Mouse (Mus musculus): ENCODE data around the gene Pwwp2a. TPM values are rescaled to one million over a fixed set of nuclear protein-coding genes. Genes with fewer than 3 reads are reported as not detected.

Gene Pwwp2a
- polyA plus RNA-seq, 1 experiment from 2014 or later = 41.2 TPM

DNA sequence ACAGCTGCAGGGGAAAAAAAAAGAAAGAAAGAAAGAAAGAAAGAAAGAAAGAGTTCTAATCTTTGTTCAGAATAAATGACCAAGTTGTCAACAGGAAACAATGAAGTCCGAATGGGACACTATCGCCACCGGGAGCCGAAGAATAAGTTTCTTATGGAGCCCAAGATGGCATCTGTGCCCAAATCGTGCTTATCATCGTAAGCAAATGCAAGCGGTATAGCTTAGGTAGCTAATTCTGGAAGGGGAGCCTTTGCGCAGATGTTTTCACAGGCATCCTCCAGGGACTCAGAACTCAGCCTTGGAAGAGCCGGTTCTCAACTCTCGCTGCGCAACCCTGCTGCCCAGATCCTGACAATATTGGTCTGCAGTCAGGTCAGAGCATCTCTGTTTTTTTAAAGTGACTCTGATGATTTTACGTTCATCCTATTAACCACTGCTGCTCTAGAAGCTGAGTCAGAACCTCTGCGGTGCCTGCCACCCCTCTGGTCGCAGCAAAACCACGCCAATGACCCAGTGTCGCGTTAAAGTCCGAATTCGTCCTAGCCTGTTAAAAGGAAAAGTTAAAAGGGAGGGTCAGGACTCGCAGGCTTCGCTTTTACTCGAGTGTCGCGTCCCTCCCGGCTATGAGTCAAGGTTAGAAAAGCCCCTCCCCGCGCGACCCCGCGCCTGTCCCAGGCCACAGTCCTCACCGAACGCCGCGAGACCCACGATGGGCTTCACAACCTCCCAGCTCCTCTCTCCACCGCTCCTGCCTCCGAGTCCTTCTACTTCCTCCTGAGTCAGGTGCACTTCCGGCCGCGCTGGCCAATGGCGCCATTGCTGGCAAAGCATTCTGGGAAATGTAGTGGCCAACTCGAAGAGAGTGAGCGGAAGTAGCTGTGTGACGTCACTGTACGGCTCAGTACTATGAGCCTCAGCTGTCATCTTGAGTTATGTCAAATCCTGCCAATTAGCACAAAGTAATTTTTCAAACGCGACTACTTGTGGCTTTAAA is 65.7 kb downstream of the Pwwp2a start, which contains the start of gene Ttc1:
TSS of gene Ttc1 (minus strand) at position 776 of the 994 bp plus-strand sequence.
- H3K4me2 ChIP-seq (ENCODE audit: low read depth, severe bottlenecking) = peak within 1 kb of the TSS; percentile 72
- H3K9ac ChIP-seq (ENCODE audit: low read length) = peak within 1 kb of the TSS; percentile 73
- DNase-seq (ENCODE audit: low spot score) (peak; percentile 96), ATAC-seq (ENCODE audit: insufficient number of reproducible peaks, low FRiP score, low TSS enrichment, low read depth) (peak; percentile 99)
- H3K36me3 ChIP-seq (ENCODE audit: control insufficient read depth, insufficient read depth, low read length) = peaks cover 3% of the 10 kb centered on the region
- 6% methylated on average over 47 of the region's 47 CpGs for WGBS
- 0 out of 2 replicates have a peak, but pooled peaks cover 3% of the 10 kb centered on the region for H3K4me1 ChIP-seq (ENCODE audit: control insufficient read depth, insufficient read depth, low read length)
- peak within 1 kb of the TSS; percentile 85 for H3K4me3 ChIP-seq (ENCODE audit: low read depth, low read length)
- H3K27ac ChIP-seq (replicated peaks; ENCODE audit: low read depth, low read length) = no peak within 1 kb of the TSS
- H3K9me3 ChIP-seq (ENCODE audit: control insufficient read depth, low read length) = no peaks in the 10 kb centered on the region
- no peaks in the 10 kb centered on the region for H3K27me3 ChIP-seq (ENCODE audit: control insufficient read depth, insufficient read depth, low read length)

DNA sequence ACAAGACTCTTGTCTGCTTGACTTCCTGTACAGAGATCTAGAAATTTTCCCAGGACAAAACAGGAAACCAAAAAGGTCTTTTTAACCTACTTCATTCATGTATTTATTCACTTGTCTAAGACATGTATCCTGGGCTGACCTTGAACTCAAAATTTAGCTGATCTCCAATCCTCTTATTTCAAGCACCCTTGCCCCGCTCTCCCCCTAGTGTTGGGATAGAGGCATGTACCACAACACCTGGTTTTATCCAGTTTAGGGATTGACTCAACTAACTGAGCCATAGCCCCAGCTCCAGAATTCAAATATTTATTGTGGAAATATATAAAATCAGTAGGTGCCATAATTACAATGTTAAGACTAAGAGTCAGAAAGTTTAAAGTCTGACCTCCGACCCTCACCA is 69.7 kb downstream of the Pwwp2a start:
- Histone ChIP-seq H3K36me3 (ENCODE audit: control insufficient read depth, insufficient read depth, low read length) (no peaks in the 10 kb centered on the region), H3K9me3 (ENCODE audit: control insufficient read depth, low read length) (no peaks in the 10 kb centered on the region), H3K4me3 (ENCODE audit: low read depth, low read length) (no peak overlapping the region), H3K27me3 (ENCODE audit: control insufficient read depth, insufficient read depth, low read length) (no peaks in the 10 kb centered on the region), H3K9ac (ENCODE audit: low read length) (no peak overlapping the region), H3K4me1 (ENCODE audit: control insufficient read depth, insufficient read depth, low read length) (0 out of 2 replicates have a peak, but pooled peaks cover 3% of the 10 kb centered on the region), H3K27ac (replicated peaks; ENCODE audit: low read depth, low read length) (no peak overlapping the region), H3K4me2 (ENCODE audit: low read depth, severe bottlenecking) (no peak overlapping the region)
- no peak for ATAC-seq (ENCODE audit: insufficient number of reproducible peaks, low FRiP score, low TSS enrichment, low read depth)
- 63% methylated on average over 2 of the region's 2 CpGs for WGBS
- no peak for DNase-seq (ENCODE audit: low spot score)

DNA sequence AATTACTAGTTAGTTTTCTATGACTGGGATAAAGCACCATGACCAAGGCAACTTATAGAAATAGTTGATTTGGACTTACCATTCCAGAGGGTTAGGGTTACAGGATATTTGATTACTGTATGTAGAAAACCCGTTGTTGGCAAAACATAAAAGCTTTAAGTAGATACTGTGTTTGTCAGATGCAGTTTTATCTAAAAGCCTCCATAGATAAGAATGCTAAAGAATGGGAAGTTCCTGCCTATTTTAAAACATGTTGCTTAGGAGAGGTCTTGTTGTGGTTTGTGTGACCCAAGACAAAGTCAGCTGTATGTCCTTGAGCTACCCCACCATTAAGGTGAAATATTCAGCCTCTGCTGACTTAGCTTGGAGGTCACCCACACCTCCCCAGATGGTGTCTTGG is 72.8 kb downstream of the Pwwp2a start:
- 82% methylated on average over 1 of the region's 1 CpGs for WGBS
- ATAC-seq (ENCODE audit: insufficient number of reproducible peaks, low FRiP score, low TSS enrichment, low read depth) = no peak

DNA sequence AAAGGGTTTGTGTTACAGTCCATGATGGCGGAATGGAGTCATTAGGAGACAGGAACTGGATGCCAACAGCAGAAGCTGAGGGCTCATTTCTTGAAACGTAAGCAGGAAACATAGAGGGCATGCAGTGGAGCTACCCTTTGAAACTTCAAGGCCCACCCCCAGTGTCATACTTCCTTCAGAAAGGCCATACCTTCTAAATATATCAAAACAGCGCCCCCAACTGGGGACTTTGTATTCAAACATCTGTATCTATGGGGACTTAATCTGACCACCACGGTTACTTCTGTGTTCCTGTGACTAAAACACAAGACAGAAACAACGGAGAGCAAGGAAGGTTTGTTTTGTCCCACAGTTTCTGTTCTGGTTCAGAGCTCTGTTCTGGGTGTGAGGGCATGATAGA is 73.6 kb downstream of the Pwwp2a start:
- H3K4me3 ChIP-seq (ENCODE audit: low read depth, low read length) = no peak overlapping the region
- H3K4me2 ChIP-seq (ENCODE audit: low read depth, severe bottlenecking) = no peak overlapping the region
- H3K27ac ChIP-seq (replicated peaks; ENCODE audit: low read depth, low read length) = no peak overlapping the region
- no peak for DNase-seq (ENCODE audit: low spot score)
- ATAC-seq (ENCODE audit: insufficient number of reproducible peaks, low FRiP score, low TSS enrichment, low read depth) = no peak
- H3K27me3 ChIP-seq (ENCODE audit: control insufficient read depth, insufficient read depth, low read length) = no peaks in the 10 kb centered on the region
- WGBS = 66% methylated on average over 5 of the region's 5 CpGs
- no peak overlapping the region for H3K9ac ChIP-seq (ENCODE audit: low read length)
- no peaks in the 10 kb centered on the region for H3K4me1 ChIP-seq (ENCODE audit: control insufficient read depth, insufficient read depth, low read length)
- H3K36me3 ChIP-seq (ENCODE audit: control insufficient read depth, insufficient read depth, low read length) = no peaks in the 10 kb centered on the region
- no peaks in the 10 kb centered on the region for H3K9me3 ChIP-seq (ENCODE audit: control insufficient read depth, low read length)

More for the DNA sequence above, 72.8 kb downstream of the Pwwp2a start:
- H3K9me3 ChIP-seq (ENCODE audit: control insufficient read depth, low read length) = no peaks in the 10 kb centered on the region
- H3K27ac ChIP-seq (replicated peaks; ENCODE audit: low read depth, low read length) = no peak overlapping the region
- DNase-seq (ENCODE audit: low spot score) = no peak
- no peak overlapping the region for H3K4me2 ChIP-seq (ENCODE audit: low read depth, severe bottlenecking)
- no peaks in the 10 kb centered on the region for H3K36me3 ChIP-seq (ENCODE audit: control insufficient read depth, insufficient read depth, low read length)
- no peak overlapping the region for H3K4me3 ChIP-seq (ENCODE audit: low read depth, low read length)
- no peaks in the 10 kb centered on the region for H3K27me3 ChIP-seq (ENCODE audit: control insufficient read depth, insufficient read depth, low read length)
- no peak overlapping the region for H3K9ac ChIP-seq (ENCODE audit: low read length)
- no peaks in the 10 kb centered on the region for H3K4me1 ChIP-seq (ENCODE audit: control insufficient read depth, insufficient read depth, low read length)

DNA sequence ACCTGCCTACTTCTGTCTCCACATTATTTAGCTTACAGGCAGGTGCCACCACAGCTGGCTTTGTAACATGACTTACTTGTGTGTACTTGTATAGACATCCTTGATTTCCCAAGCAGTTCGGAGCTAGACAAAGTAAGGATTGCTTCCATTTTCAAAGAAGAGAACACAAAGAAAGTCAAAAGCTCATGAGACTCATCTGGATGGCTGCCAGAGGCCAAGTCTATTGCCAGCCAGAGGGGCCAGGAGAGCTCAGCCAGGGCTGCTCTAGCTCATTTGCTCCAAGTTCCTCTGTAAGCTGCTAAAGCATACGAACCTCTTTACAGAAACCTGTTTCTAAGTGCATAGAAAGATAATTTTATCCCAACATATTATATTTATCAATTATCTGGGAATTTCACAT is 76.6 kb downstream of the Pwwp2a start:
- Histone ChIP-seq H3K9ac (ENCODE audit: low read length) (no peak overlapping the region), H3K27me3 (ENCODE audit: control insufficient read depth, insufficient read depth, low read length) (no peaks in the 10 kb centered on the region), H3K9me3 (ENCODE audit: control insufficient read depth, low read length) (no peaks in the 10 kb centered on the region), H3K4me3 (ENCODE audit: low read depth, low read length) (no peak overlapping the region), H3K27ac (replicated peaks; ENCODE audit: low read depth, low read length) (no peak overlapping the region), H3K4me1 (ENCODE audit: control insufficient read depth, insufficient read depth, low read length) (no peaks in the 10 kb centered on the region), H3K36me3 (ENCODE audit: control insufficient read depth, insufficient read depth, low read length) (no peaks in the 10 kb centered on the region), H3K4me2 (ENCODE audit: low read depth, severe bottlenecking) (no peak overlapping the region)
- 64% methylated on average over 2 of the region's 2 CpGs for WGBS
- ATAC-seq (ENCODE audit: insufficient number of reproducible peaks, low FRiP score, low TSS enrichment, low read depth) (no peak), DNase-seq (ENCODE audit: low spot score) (no peak)

DNA sequence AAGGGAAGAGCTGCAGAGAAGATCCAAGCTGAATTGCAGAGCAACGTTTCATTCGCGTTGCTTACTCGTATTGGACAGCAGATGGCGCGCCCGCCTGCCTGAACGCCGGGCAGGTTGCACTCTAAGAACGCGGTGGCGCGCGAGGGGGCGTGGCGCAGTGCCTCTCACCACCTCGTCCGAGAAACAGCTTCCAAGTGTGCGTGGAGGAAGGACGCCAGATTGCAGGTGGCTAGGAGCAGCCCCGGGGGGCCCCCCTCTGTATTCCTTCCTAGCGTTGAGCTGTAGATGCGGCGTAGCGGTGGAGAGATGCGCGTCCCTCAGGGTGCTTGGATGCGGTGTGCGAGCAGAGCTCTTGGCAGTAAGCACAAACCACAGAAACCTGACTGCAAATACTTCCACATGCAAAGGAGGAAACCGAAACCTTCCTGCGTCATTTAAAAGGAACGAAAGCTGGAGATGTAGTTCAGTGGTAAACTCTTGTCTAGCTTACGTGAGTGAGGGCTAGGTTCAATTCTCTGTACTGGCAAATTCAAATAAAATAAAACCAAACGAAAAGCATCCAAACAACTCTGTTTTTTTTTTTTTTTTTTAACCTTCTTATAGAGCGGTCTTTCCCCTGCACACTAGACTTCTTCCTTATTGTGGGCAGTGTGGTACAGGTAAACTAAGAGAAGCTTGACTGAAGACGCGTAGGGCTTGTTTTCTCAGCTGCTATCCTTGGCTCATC is 85.3 kb downstream of the Pwwp2a start:
- WGBS = 7% methylated on average over 37 of the region's 37 CpGs
- ATAC-seq (ENCODE audit: insufficient number of reproducible peaks, low FRiP score, low TSS enrichment, low read depth) (peak; percentile 76), DNase-seq (ENCODE audit: low spot score) (peak; percentile 91)
- no peak overlapping the region for H3K9ac ChIP-seq (ENCODE audit: low read length)
- no peaks in the 10 kb centered on the region for H3K4me1 ChIP-seq (ENCODE audit: control insufficient read depth, insufficient read depth, low read length)
- H3K9me3 ChIP-seq (ENCODE audit: control insufficient read depth, low read length) = no peaks in the 10 kb centered on the region
- H3K4me2 ChIP-seq (ENCODE audit: low read depth, severe bottlenecking) = peak overlapping the region; percentile 60
- H3K27me3 ChIP-seq (ENCODE audit: control insufficient read depth, insufficient read depth, low read length) = no peaks in the 10 kb centered on the region
- H3K4me3 ChIP-seq (ENCODE audit: low read depth, low read length) = peak overlapping the region; percentile 40
- no peak overlapping the region for H3K27ac ChIP-seq (replicated peaks; ENCODE audit: low read depth, low read length)
- no peaks in the 10 kb centered on the region for H3K36me3 ChIP-seq (ENCODE audit: control insufficient read depth, insufficient read depth, low read length)

DNA sequence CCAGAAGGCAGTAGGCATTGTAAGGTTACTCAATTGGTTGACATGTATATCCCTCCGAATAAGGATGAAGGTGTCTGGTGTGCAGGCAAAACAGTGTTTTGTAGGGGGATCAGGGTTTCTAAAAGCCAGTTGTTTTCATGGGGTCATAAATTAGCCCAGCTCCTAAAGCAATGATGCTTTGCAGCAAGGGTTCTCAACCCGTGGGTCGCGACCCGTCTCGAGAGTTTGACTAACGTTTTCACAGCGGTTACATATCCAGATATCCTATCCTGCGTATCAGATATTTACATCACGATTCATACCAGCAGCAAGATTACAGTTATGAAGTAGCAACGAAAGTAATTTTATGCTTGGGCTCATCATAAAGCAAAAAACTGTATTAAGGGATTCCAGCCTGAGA is 86.0 kb downstream of the Pwwp2a start:
- H3K27me3 ChIP-seq (ENCODE audit: control insufficient read depth, insufficient read depth, low read length) = no peaks in the 10 kb centered on the region
- WGBS = 62% methylated on average over 11 of the region's 11 CpGs
- no peaks in the 10 kb centered on the region for H3K36me3 ChIP-seq (ENCODE audit: control insufficient read depth, insufficient read depth, low read length)
- ATAC-seq (ENCODE audit: insufficient number of reproducible peaks, low FRiP score, low TSS enrichment, low read depth) = no peak
- H3K4me2 ChIP-seq (ENCODE audit: low read depth, severe bottlenecking) = no peak overlapping the region
- H3K4me3 ChIP-seq (ENCODE audit: low read depth, low read length) = no peak overlapping the region
- no peaks in the 10 kb centered on the region for H3K9me3 ChIP-seq (ENCODE audit: control insufficient read depth, low read length)
- no peaks in the 10 kb centered on the region for H3K4me1 ChIP-seq (ENCODE audit: control insufficient read depth, insufficient read depth, low read length)
- no peak for DNase-seq (ENCODE audit: low spot score)
- H3K9ac ChIP-seq (ENCODE audit: low read length) = no peak overlapping the region
- no peak overlapping the region for H3K27ac ChIP-seq (replicated peaks; ENCODE audit: low read depth, low read length)

DNA sequence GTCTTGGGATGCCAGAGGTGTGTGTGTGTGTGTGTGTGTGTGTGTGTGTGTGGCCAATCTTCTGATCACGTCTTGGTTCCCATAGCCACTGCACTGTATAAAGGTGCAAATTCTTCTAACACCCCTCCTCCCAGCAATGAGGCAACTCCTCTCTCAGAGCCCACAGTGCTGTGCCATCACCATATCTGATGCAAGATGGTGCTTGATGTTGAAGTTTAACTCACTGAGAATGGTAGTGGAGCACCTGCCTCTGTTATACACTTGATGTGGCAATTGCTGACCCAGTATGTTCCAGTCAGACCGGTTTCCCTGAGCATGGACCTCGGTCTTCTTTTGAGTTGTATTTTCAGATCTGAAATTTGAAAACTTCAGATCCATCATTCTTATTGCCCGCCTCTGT is 88.3 kb downstream of the Pwwp2a start:
- H3K4me2 ChIP-seq (ENCODE audit: low read depth, severe bottlenecking) = no peak overlapping the region
- DNase-seq (ENCODE audit: low spot score) (no peak), ATAC-seq (ENCODE audit: insufficient number of reproducible peaks, low FRiP score, low TSS enrichment, low read depth) (no peak)
- WGBS = 87% methylated on average over 4 of the region's 4 CpGs
- no peaks in the 10 kb centered on the region for H3K9me3 ChIP-seq (ENCODE audit: control insufficient read depth, low read length)
- no peak overlapping the region for H3K27ac ChIP-seq (replicated peaks; ENCODE audit: low read depth, low read length)
- no peak overlapping the region for H3K4me3 ChIP-seq (ENCODE audit: low read depth, low read length)
- H3K9ac ChIP-seq (ENCODE audit: low read length) = no peak overlapping the region
- H3K27me3 ChIP-seq (ENCODE audit: control insufficient read depth, insufficient read depth, low read length) = peaks cover 3% of the 10 kb centered on the region
- 0 out of 2 replicates have a peak, but pooled peaks cover 4% of the 10 kb centered on the region for H3K4me1 ChIP-seq (ENCODE audit: control insufficient read depth, insufficient read depth, low read length)
- H3K36me3 ChIP-seq (ENCODE audit: control insufficient read depth, insufficient read depth, low read length) = no peaks in the 10 kb centered on the region

Measured in limb, embryonic 11.5 days (tissue).